Mouse (Mus musculus) CH12.LX (cell line): ENCODE results near the gene 2900011O08Rik.
"Not testable (repeated sequence)": the region's sequence is repeated elsewhere in the genome, so short reads cannot be mapped to it uniquely, and the experiment has no call there.

Source experiments
- CHD2 ChIP-seq: IDR thresholded peaks from 2 replicates; pipeline ENCODE4 v1.6.1; 2011; ENCODE audit warnings: low read length, improper control_type of control experiment
- CTCF ChIP-seq, 2 experiments: IDR thresholded peaks in 1 of 2; conservative IDR thresholded peaks in 1 of 2; 2 replicates each; pipeline ENCODE4 v1.5.1; 2011 to 2012; ENCODE audit warnings: low read depth in 2 of 2, low read length in 2 of 2, improper control_type of control experiment in 1 of 2, inconsistent platforms in 1 of 2, mild to moderate bottlenecking in 1 of 2, moderate library complexity in 1 of 2
- MAFK ChIP-seq: IDR thresholded peaks from 2 replicates; pipeline ENCODE4 v1.6.1; 2011; ENCODE audit warnings: low read length, improper control_type of control experiment; ENCODE audit not compliant: insufficient replicate concordance

DNA sequence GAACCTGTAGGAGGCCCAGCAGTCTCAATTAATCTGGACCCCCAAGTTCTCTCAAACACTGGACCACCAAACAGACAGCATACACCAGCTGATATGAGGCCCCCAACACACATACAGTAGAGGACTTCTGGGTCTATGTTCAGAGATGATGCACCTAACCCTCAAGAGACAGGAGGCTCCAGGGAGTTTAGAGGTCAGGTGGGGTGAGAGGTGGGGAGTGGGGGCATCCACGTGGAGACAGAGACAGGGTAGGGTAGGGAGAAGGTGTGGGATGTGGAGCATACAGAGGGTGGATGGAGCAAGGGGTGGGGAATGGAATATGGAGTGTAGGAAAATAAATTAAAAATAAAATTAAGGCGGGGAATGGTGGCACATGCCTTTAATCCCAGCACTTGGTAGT lies 82.3 kb downstream of the 2900011O08Rik start:
- not testable (repeated sequence) for TF ChIP-seq CHD2; MAFK; CTCF (conservative IDR thresholded peaks at IDR 0.05 in 1 of 2, IDR thresholded peaks at IDR 0.05 in 1 of 2; ENCODE audit: low read depth in 2 of 2, low read length in 2 of 2)
